Mouse (Mus musculus) ES-E14 (cell line): ENCODE results near the gene Slc39a11.

Source experiments
- ZC3H11A ChIP-seq: IDR thresholded peaks from 2 replicates; pipeline ENCODE4 v1.6.1; 2012; ENCODE audit warnings: low read depth, mild to moderate bottlenecking, inconsistent platforms, low read length, borderline replicate concordance
- ZNF384 ChIP-seq: IDR thresholded peaks from 2 replicates; pipeline ENCODE4 v1.6.1; 2012; ENCODE audit warnings: low read depth, low read length, inconsistent platforms

- TF ChIP-seq ZC3H11A = no peak
- no peak for TF ChIP-seq ZNF384
Observed at GRCm38 (mm10) chr11:113638680-113639079, 11.2 kb downstream of the Slc39a11 start.
